Mouse (Mus musculus) stomach, postnatal 0 days (tissue): ENCODE measurements at regions not wholly inside any gene's neighbourhood (a gene's known extent, or its start where the extent isn't known, plus 50 kb on each side); places are given as distances from the start of the nearest gene placed in this dataset.

Experiments used
- CTCF ChIP-seq: IDR thresholded peaks from 2 replicates; pipeline ENCODE4 v1.5.1; 2016; ENCODE audit warnings: antibody characterized with exemption, low read depth, mild to moderate bottlenecking, moderate library complexity
- EP300 ChIP-seq: optimal IDR thresholded peaks from 2 replicates; pipeline ENCODE3; 2016; ENCODE audit warnings: antibody characterized with exemption

DNA sequence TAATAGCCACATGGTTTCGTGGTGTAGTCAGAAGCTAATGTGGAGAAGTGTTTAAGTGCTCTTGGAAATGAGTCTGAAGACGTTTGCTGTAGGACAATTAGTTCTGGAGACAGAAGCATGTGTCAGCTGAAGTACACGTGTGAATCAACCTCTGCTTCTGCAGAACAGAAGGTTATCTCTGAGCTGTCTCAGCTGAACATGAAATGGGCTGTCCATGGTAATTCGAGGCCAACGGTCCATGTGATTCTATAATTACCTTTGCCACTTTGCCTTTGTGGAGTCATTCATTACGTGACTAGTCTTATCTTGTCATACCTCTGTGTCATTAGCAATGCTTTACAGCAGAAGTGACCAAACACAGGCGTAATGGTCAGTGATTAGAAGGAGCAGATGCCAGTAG lies 295.6 kb upstream of the Veph1 start:
- TF ChIP-seq CTCF: no peak
- no peak for TF ChIP-seq EP300
